Mouse (Mus musculus) embryonic facial prominence, embryonic 14.5 days (tissue): ENCODE data around the gene Orai3. TPM values are rescaled to one million over a fixed set of nuclear protein-coding genes. Genes with fewer than 3 reads are reported as not detected.

Source experiments
- ATAC-seq: fragments of 200-750 bp; cut with Nextera tagmentation; 2 replicates; pipeline ENCODE4 v1.8.0; 2017; ENCODE audit warnings: low read depth, moderate number of reproducible peaks, moderate TSS enrichment
- DNase-seq: peaks from one replicate; pipeline ENCODE4 v3.0.0-alpha.2; 2015; ENCODE audit warnings: low spot score
- H3K27ac ChIP-seq: fragments of 300-500 bp; sonication (generic); replicated peaks from 2 replicates; pipeline ENCODE4 v1.5.1; 2014; ENCODE audit warnings: low read depth, mild to moderate bottlenecking, low read length, moderate library complexity
- H3K27me3 ChIP-seq: fragments of 300-500 bp; sonication (generic); replicated peaks from 2 replicates; pipeline ENCODE4 v1.6.1; 2014; ENCODE audit warnings: low read length; ENCODE audit not compliant: control insufficient read depth, insufficient read depth
- H3K36me3 ChIP-seq: fragments of 300-500 bp; sonication (generic); 2 replicates; pipeline ENCODE4 v1.6.1; 2014; ENCODE audit warnings: low read length, mixed read lengths; ENCODE audit not compliant: control insufficient read depth, insufficient read depth
- H3K4me1 ChIP-seq: fragments of 300-500 bp; sonication (generic); 2 replicates; pipeline ENCODE4 v1.6.1; 2014; ENCODE audit warnings: antibody characterized with exemption, low read length; ENCODE audit not compliant: control insufficient read depth, insufficient read depth
- H3K4me2 ChIP-seq: fragments of 300-500 bp; sonication (generic); 2 replicates; pipeline ENCODE4 v1.6.1; 2014; ENCODE audit warnings: low read depth, mild to moderate bottlenecking, low read length, moderate library complexity, mixed read lengths
- H3K4me3 ChIP-seq: fragments of 300-500 bp; sonication (generic); 2 replicates; pipeline ENCODE4 v1.5.1; 2014; ENCODE audit warnings: low read depth, mild to moderate bottlenecking, low read length
- H3K9ac ChIP-seq: fragments of 300-500 bp; sonication (generic); 2 replicates; pipeline ENCODE4 v1.6.1; 2014; ENCODE audit warnings: low read depth, mild to moderate bottlenecking, low read length, moderate library complexity, mixed read lengths
- H3K9me3 ChIP-seq: fragments of 300-500 bp; sonication (generic); 2 replicates; pipeline ENCODE4 v1.6.1; 2016; ENCODE audit warnings: low read length; ENCODE audit not compliant: control insufficient read depth
- WGBS: fragments of 180-500 bp; shearing (Covaris S2); extraction: QIAGEN DNeasy Blood & Tissue Kit; methylation state at CpG from one replicate; pipeline ENCODE4 v1.1.7; 2014; 5-methylcytosine and 5-hydroxymethylcytosine counted together
- polyA plus RNA-seq: library from polyadenylated mRNA; unstranded; fragments of >200 nt; fragmentation: Nextera tagmentation; extraction: Ambion mirVana; gene quantifications from 2 replicates; pipeline ENCODE4 v1.2.1, GENCODE M21; 2014

Gene Orai3
- polyA plus RNA-seq, 1 experiment from 2014 or later: 10.4 TPM

DNA sequence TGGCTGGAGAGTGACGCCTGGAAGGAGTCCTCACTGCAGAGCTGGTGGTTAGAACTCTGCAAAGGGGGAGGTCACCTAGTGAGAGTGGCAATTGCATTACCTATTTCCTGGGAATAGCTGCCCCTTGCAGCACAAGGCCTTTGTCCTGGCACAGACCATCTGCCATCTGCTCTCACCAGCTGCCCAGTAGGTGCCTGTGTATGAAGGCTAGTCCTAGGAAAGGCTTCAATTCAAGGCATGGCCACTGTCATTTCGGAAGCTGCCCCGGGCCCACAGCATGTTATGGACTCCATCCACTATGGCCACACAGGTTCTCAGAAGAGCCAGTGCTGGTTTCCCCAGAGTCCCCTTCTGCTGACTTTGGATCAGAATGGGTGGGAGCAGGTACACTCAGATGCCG, 29.0 kb downstream of the Orai3 start:
- H3K4me3 ChIP-seq: no peak overlapping the region
- ATAC-seq: no peak
- no peak overlapping the region for H3K4me2 ChIP-seq
- no peak for DNase-seq
- H3K4me1 ChIP-seq: no peaks in the 10 kb centered on the region
- no peaks in the 10 kb centered on the region for H3K27me3 ChIP-seq
- 81% methylated on average over 4 of the region's 4 CpGs for WGBS
- no peaks in the 10 kb centered on the region for H3K9me3 ChIP-seq
- no peak overlapping the region for H3K27ac ChIP-seq
- peaks cover 78% of the 10 kb centered on the region for H3K36me3 ChIP-seq
- no peak overlapping the region for H3K9ac ChIP-seq

DNA sequence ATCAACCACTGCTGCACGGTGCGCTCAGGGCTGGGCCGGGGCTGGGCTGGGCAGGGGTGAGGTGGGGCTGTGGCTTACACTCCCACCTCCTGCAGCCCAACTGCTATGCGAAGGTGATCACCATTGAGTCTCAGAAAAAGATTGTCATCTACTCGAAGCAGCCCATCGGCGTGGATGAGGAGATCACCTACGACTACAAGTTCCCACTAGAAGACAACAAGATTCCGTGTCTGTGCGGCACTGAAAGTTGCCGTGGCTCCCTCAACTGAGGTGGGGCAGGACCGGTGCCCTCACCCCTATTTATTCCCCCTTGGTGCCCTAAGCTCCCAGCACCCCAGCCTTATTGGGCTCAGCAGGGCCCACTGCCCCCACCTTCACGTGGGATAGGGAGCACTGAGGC, 29.6 kb downstream of the Orai3 start:
- 88% methylated on average over 13 of the region's 13 CpGs for WGBS
- DNase-seq (no peak), ATAC-seq (no peak)
- no peak overlapping the region for H3K4me2 ChIP-seq
- H3K36me3 ChIP-seq: peaks cover 72% of the 10 kb centered on the region
- no peaks in the 10 kb centered on the region for H3K9me3 ChIP-seq
- no peaks in the 10 kb centered on the region for H3K27me3 ChIP-seq
- no peaks in the 10 kb centered on the region for H3K4me1 ChIP-seq
- no peak overlapping the region for H3K4me3 ChIP-seq
- no peak overlapping the region for H3K9ac ChIP-seq
- no peak overlapping the region for H3K27ac ChIP-seq

- H3K4me2 ChIP-seq: no peak overlapping the region
- no peaks in the 10 kb centered on the region for H3K4me1 ChIP-seq
- no peak for DNase-seq
- H3K27ac ChIP-seq: no peak overlapping the region
- no peaks in the 10 kb centered on the region for H3K27me3 ChIP-seq
- H3K9me3 ChIP-seq: no peaks in the 10 kb centered on the region
- peaks cover 67% of the 10 kb centered on the region for H3K36me3 ChIP-seq
- ATAC-seq: no peak
- 94% methylated on average over 1 of the region's 1 CpGs for WGBS
- H3K4me3 ChIP-seq: no peak overlapping the region
- no peak overlapping the region for H3K9ac ChIP-seq
Observed at GRCm38 (mm10) chr7:127799738-127800137, 30.1 kb downstream of the Orai3 start.

- H3K9ac ChIP-seq: peak within 1 kb of the TSS; percentile 41
- peak within 1 kb of the TSS; percentile 22 for H3K4me3 ChIP-seq
- H3K4me2 ChIP-seq: peak within 1 kb of the TSS; percentile 47
- H3K27ac ChIP-seq: peak within 1 kb of the TSS; percentile 34; the same call in 1 of the 2 replicates
- H3K27me3 ChIP-seq: no peaks in the 10 kb centered on the region
- WGBS: 24% methylated on average over 4 of the region's 6 CpGs
- H3K4me1 ChIP-seq: no peaks in the 10 kb centered on the region
- ATAC-seq (peak; percentile 92), DNase-seq (peak; percentile 93)
- no peaks in the 10 kb centered on the region for H3K9me3 ChIP-seq
- H3K36me3 ChIP-seq: peaks cover 59% of the 10 kb centered on the region
Observed at GRCm38 (mm10) chr7:127800435-127801009, 30.9 kb downstream of the Orai3 start, which contains the start of gene Hsd3b7. Gene Hsd3b7 (plus strand): TSS chr7:127800604.

DNA sequence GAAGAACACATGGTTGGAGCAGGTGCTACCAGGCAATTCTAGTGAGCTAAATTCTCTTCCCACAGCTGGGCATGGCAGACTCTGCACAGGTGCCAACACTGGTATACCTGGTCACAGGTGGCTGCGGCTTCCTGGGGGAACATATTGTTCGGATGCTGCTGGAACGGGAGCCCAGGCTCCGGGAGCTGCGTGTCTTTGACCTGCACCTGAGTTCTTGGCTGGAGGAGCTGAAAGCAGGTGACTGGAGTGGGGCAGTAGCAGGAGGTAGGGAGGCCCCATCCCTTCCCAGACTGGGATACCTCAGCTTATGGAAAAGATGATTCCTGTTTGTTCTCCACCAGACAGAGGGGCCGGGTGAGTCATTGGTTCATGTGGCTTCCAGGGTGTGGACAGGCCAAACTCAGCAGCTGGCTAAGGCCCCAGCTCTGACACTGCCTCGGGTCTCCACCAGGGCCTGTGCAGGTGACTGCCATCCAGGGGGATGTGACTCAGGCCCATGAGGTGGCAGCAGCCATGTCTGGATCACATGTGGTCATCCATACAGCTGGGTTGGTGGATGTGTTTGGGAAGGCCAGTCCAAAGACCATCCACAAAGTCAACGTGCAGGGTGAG, 31.5 kb downstream of the Orai3 start:
- 88% methylated on average over 8 of the region's 8 CpGs for WGBS
- Histone ChIP-seq H3K4me2 (peak overlapping the region; percentile 47), H3K27me3 (no peaks in the 10 kb centered on the region), H3K36me3 (peaks cover 53% of the 10 kb centered on the region), H3K4me1 (no peaks in the 10 kb centered on the region), H3K9me3 (no peaks in the 10 kb centered on the region), H3K4me3 (no peak overlapping the region), H3K9ac (no peak overlapping the region; the same call in 1 of the 2 replicates), H3K27ac (peak overlapping the region; percentile 34; the same call in 1 of the 2 replicates)
- ATAC-seq (no peak), DNase-seq (no peak)

- H3K9ac ChIP-seq: no peak overlapping the region
- no peak for ATAC-seq
- H3K36me3 ChIP-seq: peaks cover 41% of the 10 kb centered on the region
- no peaks in the 10 kb centered on the region for H3K9me3 ChIP-seq
- no peaks in the 10 kb centered on the region for H3K27me3 ChIP-seq
- no peak for DNase-seq
- WGBS: 90% methylated on average over 17 of the region's 17 CpGs
- no peak overlapping the region for H3K27ac ChIP-seq
- H3K4me2 ChIP-seq: no peak overlapping the region
- H3K4me3 ChIP-seq: no peak overlapping the region
- H3K4me1 ChIP-seq: no peaks in the 10 kb centered on the region
Observed at GRCm38 (mm10) chr7:127802313-127802712, 32.7 kb downstream of the Orai3 start.

- H3K36me3 ChIP-seq: peaks cover 30% of the 10 kb centered on the region
- no peak overlapping the region for H3K4me3 ChIP-seq
- no peak overlapping the region for H3K4me2 ChIP-seq
- 88% methylated on average over 5 of the region's 5 CpGs for WGBS
- DNase-seq (no peak), ATAC-seq (no peak)
- H3K4me1 ChIP-seq: no peaks in the 10 kb centered on the region
- H3K27ac ChIP-seq: no peak overlapping the region
- H3K9me3 ChIP-seq: no peaks in the 10 kb centered on the region
- no peak overlapping the region for H3K9ac ChIP-seq
- H3K27me3 ChIP-seq: no peaks in the 10 kb centered on the region
Observed at GRCm38 (mm10) chr7:127808821-127809220, 39.2 kb downstream of the Orai3 start.

- WGBS: 94% methylated on average over 1 of the region's 1 CpGs
- Histone ChIP-seq H3K36me3 (peaks cover 34% of the 10 kb centered on the region), H3K27me3 (no peaks in the 10 kb centered on the region), H3K4me3 (no peak overlapping the region), H3K27ac (no peak overlapping the region), H3K9me3 (no peaks in the 10 kb centered on the region), H3K9ac (no peak overlapping the region), H3K4me1 (no peaks in the 10 kb centered on the region), H3K4me2 (no peak overlapping the region)
- no peak for ATAC-seq
- DNase-seq: no peak
Observed at GRCm38 (mm10) chr7:127809846-127810245, 40.2 kb downstream of the Orai3 start.

- no peak for ATAC-seq
- Histone ChIP-seq H3K27me3 (no peaks in the 10 kb centered on the region), H3K4me1 (no peaks in the 10 kb centered on the region), H3K4me2 (no peak overlapping the region), H3K4me3 (no peak overlapping the region), H3K9me3 (no peaks in the 10 kb centered on the region), H3K9ac (no peak overlapping the region), H3K36me3 (peaks cover 38% of the 10 kb centered on the region), H3K27ac (no peak overlapping the region)
- DNase-seq: no peak
- 77% methylated on average over 10 of the region's 10 CpGs for WGBS
Observed at GRCm38 (mm10) chr7:127810650-127811049, 41.0 kb downstream of the Orai3 start.
